Mouse (Mus musculus) adrenal gland, adult (tissue): ENCODE results near the gene Arl8b.
"Not testable (repeated sequence)": the region's sequence is repeated elsewhere in the genome, so short reads cannot be mapped to it uniquely, and the experiment has no call there.

ENCODE experiments used
- DNase-seq, 2 experiments: peaks; one replicate each; pipeline ENCODE4 v3.0.0; 2022 to 2023; ENCODE audit warnings: low spot score in 1 of 2; ENCODE audit not compliant: inconsistent age in 2 of 2

Gene Arl8b

DNA sequence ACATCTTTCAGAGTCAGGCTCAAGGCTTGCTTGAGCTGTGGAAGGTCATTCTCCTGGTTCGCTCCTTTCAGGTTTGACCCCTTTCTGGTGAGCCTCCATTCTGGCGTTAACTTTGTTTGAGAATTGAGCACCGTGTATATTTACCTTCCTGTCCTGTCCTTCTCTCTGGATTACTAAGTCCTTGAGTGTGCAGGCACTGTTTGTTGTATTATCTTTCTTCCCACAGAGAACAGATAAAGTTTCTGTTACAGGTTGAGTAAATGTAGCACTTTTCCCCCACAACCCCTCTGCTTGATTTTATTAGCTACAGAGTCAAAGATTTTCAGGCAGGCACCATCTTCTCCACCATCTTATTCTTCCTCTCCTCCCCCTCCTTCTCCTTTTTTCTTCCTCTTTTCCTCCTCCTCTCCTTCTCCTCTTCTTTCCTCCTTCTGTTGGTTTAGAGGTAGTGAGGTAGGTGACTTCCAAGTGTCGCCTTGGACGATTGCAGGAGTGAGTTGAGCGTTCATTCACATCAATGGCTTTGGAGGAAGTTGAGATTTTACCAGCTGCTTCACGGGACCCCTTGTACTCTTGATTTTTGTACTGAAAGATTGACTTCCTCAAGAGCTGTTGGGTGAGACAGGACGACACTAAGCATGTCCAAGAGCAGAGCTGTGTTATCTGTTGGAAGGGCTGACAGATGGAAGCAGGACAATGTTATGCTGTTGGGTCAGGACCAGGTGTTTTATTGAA lies 51.2 kb downstream of the Arl8b start:
- DNase-seq: no peak

DNA sequence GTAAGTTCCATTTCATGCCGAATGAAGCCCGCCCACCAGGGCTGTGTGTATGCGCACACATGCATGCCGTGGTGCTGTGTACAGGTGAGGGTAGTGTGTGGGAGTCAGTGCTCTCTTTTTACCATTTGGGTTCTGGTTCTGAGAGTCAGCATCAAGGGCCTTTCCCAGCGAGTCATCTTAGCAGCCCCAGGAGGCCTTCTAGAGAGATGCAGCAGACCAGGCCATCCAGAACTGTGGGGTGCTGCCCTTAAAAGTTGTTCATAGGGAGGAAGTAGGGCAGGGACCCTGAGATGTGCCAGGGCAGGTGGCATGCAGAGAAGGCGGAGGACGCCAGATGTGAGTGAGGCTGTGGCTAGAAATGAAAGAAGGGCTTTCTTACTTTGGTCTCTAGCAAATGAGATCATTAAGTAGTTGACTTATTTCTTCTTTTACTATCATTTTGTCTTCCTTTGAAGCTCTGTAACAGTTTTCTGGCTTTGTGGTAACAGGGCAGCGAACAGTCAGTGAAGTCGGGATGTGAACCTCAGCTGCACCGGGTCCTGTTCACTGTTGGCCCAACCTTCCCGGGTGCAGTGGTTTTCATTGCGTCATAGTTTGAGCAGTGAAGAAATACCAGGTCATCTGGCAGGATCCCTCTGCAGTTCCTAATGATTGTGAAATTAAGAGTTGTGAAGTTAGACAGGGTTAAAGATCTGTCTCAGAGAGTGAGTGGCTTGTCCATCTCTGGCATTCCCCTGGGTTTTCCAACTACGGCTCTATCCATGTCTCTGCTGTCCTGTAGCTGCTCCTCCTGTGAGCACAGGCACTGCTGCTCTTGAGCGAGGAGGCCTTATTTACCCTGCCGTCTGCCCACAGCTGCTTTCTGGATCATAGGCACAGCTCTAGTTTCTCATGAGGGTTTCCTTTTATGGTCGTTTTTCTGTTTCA lies 53.1 kb downstream of the Arl8b start:
- peak in 1 of 2 experiments; percentile 89 for DNase-seq

DNA sequence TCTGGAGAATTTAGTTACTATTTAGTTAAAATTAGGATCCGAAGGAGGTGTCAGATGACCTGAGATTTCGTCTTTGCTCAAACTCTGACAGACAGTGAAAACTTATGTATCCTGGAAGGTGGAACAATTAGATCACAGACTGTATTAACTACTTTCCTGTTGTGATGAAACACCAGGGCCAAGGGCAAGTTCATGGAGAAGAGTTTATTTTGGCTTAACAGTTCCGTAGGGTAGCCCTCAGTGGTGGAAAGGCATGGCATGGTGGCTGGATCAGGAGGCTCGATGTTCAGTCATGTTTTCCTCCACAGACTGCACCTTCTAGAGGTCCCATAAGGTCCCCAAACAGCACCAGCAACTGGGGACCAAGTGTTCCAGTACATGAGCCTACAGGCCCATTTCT lies 54.2 kb downstream of the Arl8b start:
- peak in 1 of 2 experiments; percentile 64 for DNase-seq

DNA sequence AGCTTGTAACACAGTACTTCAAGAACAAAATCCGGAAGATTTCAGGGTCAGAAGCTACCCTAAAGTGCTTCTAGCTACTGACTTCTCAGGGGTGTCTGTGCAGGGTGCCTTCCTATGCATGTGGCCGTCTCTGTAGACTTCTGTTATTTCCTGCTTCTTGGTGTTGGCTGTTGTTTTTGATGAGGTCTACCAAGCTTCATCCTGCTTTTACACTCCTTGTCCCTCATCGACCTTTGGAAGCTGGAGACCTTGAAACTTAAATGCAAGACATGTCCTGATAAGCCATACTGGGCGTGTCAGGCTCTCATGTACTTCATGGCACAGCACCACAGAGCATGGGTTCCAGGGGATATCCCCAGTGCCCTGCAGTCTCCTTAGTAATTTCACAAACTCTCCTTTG lies 55.1 kb downstream of the Arl8b start:
- peak in 1 of 2 experiments; percentile 27 for DNase-seq

DNA sequence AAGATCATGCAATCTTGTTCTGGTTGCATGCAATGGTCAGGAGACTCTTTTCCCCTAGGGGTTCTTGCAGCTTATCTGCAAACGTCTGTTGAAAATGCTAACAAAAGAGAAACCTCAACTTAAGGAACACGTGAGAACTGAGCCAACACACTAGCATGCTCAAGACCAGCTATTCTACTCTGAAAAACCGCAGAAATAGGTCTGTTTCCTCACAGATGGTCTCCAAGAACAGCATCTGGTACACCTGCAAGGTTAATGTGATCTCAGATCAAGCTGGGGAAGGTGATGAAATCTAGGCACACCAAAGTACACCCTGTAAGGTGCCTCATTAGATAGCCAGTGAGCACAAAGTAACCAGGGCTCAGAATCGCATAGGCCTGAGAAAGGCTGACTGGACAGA lies 56.5 kb downstream of the Arl8b start:
- DNase-seq: no peak

DNA sequence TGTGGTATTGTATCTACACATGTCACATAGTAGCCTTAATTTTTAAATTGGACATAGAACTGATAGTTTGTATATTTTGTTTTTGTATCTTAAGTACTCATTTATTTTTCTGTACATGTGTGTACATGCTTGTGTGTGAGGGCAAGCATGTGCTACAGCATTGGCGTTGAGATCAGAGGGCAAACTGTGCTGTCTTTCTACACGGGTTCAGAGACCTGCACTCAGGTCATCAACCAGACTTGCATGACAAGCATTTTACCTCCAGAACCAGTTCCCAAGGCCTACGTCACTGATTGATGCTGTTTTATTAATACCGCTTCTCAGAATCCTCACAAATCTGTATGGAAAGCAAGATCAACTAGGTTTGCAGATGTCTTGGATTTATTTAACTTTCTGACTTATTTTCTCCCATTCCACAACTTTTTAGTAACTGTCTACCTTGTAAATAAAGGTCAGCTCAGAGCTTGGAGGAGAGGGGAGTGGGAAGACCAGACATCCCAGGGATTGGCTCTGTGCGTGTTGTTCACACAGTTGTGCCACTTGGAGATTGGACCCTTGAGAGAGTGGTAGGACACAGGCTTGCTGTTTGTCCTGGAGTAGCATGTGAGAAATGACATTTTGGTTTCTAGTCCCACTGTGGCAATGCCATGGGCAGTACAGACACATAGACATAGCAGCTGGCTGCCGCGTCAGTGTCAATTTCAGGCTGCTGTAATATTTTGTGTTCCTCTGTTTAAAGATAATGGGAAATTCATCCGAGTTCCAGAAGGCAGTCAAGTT lies 58.2 kb downstream of the Arl8b start:
- no peak for DNase-seq

DNA sequence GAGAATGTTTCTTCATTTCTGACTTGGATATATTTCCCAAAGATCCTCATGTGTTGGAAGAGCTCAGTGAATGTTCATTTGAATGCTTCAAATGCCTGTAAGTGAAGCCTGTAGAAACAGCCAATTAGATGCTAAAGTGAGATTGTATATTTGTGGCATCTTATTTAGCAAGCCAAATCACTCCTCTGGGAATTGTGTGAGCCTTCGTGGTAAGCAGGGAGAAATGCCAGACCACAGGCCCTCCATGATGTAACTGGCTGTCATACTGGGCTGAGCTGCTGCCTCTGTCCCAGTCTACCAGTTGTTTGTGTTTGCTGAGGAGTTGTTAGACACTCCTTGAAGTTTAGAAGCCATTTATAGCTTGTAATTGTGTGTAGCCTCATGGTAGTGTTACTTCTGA lies 60.8 kb downstream of the Arl8b start:
- DNase-seq: peak in 1 of 2 experiments; percentile 68

DNA sequence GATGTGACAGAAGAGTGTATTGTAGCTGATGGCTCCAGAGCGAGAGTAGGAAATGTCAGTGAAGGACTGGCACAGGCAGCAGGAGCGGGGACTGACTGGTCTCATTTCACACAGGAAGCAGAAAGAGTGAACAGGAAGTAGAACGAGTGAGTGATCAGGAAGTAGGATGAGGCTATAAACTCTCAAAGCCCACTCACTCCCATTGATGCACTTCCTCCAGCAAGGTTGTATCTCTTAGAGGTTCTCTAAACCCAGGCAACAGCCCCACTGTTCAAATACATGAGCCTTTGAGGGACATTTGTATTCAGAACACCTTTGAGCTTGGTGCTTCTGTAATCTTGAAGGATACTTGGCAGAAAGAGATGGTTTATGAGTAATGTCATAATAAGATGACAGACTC lies 61.2 kb downstream of the Arl8b start:
- DNase-seq: peak in 1 of 2 experiments; percentile 50

DNA sequence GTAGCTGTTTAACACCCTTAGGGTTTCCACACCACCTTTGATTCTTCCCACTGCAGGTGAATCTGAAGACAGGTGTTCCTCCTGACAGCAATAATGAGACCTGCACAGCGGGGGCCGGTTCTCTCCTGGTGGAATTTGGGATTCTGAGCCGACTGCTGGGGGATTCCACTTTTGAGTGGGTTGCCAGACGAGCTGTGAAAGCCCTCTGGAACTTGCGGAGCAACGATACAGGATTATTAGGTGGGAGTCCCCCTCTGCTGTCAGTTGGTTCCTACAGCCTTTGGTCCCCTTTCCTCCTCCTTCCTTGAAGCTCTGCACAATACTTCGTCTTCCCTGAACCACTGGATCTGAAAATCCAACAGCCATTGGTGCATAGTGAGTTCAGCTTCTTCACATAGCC lies 61.9 kb downstream of the Arl8b start:
- peak in 1 of 2 experiments; percentile 30 for DNase-seq

DNA sequence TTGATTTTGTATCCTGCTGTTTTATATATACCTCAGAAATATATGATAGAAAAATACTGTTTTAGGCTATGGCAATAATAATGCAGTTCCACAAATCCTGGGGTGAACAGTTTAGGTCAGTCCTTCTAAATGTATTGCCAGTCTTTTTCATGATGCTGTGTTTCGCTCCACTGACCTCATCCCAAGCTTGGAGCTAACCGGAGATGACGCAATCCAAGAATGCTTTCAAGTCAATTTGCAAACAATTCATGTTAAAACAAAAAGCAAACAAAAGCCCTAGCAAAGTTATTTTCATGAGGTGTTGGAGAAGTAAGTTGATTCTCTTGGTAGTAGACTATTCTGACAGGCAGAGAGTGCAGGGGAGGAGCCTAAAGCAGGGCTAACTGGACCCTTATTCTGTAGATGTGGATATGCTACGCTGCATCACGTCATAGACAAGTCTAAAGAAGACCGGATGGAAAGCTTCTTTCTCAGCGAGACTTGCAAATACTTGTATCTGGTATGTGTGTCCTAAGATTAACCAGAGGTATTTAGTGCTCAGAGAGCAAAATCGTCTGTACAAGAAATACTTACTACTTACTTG lies 69.3 kb downstream of the Arl8b start:
- no peak for DNase-seq

DNA sequence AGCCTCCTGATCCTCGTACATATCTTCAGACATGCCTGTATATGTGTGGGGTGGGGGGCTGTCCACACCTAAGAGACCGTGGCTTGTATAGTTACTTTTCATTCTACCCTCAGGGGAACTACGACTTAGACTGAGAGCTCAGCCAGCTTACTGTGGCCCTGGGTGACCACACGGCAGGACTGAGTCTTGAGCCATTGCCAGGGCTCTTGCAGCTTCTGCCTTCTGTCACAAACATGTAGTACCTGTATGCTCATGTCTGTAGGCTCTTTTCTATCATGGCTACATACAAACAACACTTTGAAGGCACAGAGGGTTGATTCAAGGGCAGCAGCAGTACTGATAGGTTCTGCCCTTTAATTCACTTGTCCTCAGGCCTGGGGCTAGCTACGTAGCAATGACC lies 70.1 kb downstream of the Arl8b start:
- no peak for DNase-seq

DNA sequence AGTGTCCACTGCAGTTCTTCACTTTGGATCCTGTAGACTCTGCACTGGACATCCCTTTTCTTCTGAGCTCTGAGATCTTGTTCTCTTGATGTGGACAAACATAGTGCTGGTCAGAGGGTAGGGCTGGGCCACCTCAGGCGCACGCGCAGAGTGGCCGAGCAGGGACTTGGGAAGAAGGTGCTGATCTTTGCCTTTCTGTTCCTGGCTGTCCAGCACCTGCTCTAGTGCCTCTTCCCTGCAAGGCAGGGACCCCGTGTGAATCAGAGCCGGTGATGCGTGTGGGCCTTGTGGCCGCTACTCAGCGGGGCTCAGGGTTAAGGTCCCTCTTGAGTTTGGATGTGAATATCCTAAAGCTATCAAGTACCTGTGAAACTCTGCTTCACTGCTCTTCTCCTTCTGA lies 75.7 kb downstream of the Arl8b start:
- no peak for DNase-seq

DNA sequence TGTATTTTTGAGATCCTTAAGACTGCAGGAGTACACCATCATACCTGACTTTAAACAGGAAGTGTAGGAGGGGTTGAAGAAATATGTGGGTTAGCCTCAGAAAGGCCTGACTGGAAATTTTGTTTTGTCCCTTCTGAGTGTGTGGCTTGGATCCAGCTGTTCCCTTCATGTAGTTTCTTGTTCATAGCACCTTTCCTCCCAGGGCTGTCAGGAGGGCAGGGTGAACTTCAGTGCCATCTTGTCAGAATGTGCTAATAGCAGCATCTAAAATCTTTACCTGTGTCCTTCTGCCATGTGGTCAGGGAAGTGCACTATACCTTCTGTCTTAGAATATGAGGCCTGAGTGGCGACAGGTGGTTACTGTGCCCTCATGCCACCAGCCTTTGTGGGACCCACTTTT lies 78.3 kb downstream of the Arl8b start:
- DNase-seq: no peak

DNA sequence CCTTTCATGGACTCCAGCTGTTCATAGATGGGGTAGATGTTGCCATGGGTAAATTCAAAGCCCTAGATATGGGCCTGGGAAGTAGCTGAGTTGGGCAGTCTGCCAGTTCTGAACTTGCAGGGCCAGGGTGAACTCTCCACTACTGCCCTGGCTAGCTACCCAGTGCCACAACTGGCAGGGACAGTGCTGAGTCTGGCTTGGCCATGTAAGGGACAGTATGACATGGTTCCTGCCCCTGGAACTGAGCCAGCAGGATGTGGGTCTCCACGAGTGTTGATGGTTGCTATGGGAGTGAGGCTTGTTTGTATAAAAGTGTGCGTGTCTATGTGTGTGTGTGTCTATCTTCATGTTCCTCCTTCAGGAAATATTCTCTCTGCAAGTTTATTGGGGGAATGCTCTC lies 79.6 kb downstream of the Arl8b start:
- DNase-seq: peak in 1 of 2 experiments; percentile 50

DNA sequence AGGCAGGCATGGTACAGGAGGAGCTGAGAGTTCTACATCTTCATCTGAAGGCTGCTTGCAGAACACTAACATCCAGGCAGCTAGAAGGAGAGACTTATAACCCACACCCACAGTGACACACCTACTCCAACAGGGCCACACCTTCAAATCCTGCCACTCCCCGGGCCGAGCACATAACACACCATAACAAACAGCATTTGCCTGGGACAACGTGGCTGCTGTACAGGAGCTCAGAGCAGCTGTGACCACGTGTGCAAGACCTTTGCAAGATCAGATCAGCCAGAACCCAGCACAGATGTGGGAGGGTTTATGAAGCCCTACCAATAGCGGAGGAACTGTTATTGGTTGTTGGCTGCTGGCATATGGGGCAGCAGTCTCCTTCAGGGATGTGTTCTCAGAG lies 83.4 kb downstream of the Arl8b start:
- DNase-seq: no peak

DNA sequence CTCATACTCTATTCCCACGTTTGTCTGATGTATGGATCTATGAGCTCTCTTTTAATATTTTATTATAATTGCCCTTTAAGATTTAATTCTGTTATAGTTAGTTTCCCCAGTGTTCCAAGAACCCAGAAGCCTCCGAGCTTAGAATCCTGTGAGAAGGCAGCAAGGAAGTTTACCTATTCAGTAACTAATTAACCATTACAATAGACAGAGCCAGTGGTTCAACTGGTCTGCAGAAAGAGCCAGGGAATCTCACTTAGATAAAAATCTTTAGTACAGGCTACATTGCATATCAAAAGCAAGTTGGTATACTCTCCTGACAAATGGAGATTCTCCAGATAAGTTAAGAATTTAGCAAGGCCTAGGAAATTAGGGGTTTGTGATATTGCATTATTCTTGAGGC lies 86.1 kb downstream of the Arl8b start:
- DNase-seq: not testable (repeated sequence)

DNA sequence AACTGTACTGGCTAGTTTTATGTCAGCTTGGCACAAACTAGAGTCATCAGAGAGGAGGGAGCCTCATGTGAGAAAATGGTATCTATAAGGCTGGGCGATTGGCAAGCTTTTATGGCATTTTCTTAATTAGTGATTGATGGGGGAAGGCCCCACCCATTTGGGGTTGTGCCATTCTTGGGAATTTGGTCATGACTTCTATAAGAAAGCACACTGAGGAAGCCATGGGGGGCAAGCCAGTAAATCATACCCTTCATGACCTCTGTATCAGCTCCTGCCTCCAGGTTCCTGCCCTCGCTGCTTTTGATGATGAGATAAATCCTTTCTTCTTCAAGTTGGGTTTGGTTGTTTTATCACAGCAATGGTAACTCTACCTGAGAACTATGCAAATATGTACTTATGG lies 87.5 kb downstream of the Arl8b start:
- no peak for DNase-seq

DNA sequence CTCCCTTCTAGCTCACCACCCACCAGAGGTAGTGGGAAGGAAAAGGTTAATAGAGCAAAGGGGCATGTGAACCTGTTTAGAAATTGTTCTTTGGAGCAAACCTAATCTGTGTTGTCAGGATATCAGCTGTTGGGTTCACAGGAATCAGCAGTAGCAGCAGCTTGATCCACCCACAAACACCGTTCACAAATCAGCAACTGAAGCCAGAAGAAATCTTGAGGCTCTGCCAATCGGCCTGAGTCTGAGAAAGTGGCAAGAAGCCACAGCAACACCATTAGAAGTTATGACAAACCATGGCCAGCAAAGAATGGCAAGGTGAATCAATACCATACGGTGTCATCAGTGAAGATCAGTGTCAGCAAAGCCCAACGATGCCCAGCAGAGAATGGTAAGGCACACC lies 88.4 kb downstream of the Arl8b start:
- no peak for DNase-seq
